Mouse (Mus musculus): ENCODE data around the gene Jade1.

DNA sequence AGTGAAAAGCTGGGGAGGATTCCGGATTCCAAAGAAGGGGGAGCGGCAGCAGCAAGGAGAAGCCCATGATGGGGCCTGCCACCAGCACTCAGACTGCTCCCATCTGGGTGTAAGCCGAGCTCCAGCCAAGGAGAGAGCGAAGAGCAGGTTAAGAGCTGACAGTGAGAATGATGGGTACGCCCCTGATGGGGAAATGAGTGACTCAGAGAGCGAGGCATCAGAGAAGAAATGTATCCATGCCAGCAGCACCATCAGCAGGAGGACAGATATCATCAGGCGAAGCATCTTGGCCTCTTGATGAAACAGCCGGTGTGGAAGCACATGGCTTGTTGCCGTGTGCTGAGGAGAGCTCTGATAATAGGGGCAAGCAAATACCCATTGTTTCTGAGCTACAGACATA is 58.2 kb downstream of the Jade1 start:
- no peak for TF ChIP-seq CTCF (IDR thresholded peaks at IDR 0.05; ENCODE audit: insufficient read depth, low read length)
- no peak for TF ChIP-seq POLR2A (IDR thresholded peaks at IDR 0.05; ENCODE audit: borderline replicate concordance, extremely low read depth, low read depth, low read length)
